Mouse (Mus musculus) right cerebral cortex, postnatal 14 days (tissue): ENCODE results near the gene Ube2h.
A peak's percentile ranks its signal among the peaks of the same experiment; 100 is the strongest.
"Not testable (repeated sequence)": the region's sequence is repeated elsewhere in the genome, so short reads cannot be mapped to it uniquely, and the experiment has no call there.

Experiments used
- DNase-seq: peaks from one replicate; pipeline ENCODE4 v3.0.0; 2022

Ube2h gene

GRCm38 (mm10) chr6:30240105-30240504 lies 64.2 kb downstream of the Ube2h start:
- DNase-seq: no peak

DNA sequence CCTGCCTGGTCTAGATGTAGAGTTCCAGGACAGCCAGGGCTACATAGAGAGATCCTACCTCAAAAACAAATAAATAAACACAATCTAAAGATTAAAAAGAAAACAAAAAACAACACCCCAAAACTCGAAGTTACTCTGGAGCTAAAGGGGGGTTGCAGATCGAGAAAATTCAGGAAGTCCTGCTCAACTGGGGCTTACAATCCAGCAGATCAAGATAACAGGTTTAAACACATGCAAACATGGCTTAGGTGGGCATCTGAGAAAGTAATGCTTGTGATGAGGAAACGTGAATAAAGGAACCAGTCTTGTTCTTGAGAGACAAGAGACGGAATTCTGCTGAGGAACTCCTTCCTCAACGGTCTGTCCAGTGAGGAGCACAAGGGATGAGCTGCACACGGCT lies 65.1 kb downstream of the Ube2h start:
- DNase-seq: no peak

- no peak for DNase-seq
Observed at GRCm38 (mm10) chr6:30238079-30238478, 66.3 kb downstream of the Ube2h start.

DNA sequence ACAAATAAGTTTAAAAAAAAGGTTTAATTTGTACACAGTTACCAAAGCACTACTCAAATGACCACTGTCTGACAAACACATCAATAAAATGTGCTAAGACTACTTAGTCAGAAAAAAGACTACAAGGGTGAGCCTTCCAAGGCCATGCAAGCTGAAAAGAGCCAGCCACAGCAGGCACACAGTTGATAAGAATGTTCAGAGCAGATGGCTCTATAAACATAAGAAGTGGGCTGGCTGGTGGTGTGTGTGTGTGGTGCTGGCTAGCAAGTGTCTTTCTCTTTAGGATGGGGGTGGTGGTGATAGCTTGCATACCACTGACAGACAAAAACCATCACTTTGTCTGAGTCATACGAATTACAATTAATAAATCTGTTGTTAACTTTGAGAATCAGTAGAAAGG lies 67.8 kb downstream of the Ube2h start:
- no peak for DNase-seq

GRCm38 (mm10) chr6:30231758-30232293 lies 72.5 kb downstream of the Ube2h start:
- no peak for DNase-seq

DNA sequence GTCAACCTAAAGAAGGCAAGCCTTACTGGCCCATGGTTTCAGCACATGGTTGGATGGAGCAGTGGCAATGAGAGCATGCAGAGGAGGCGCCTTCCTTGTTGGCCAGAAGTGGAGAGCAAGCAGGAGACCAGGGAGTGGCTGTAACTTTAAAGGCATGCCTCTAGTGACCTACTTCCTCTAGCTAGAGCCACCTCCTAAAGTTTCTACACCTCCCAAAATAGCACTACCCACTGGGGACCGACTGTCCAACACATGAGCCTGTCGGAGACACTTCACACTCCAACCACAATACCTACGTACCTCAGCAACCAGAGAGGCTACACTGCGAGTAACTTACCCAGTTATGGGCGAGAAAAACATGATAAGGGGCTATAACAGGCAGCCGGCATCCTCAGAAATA lies 74.1 kb downstream of the Ube2h start:
- no peak for DNase-seq

DNA sequence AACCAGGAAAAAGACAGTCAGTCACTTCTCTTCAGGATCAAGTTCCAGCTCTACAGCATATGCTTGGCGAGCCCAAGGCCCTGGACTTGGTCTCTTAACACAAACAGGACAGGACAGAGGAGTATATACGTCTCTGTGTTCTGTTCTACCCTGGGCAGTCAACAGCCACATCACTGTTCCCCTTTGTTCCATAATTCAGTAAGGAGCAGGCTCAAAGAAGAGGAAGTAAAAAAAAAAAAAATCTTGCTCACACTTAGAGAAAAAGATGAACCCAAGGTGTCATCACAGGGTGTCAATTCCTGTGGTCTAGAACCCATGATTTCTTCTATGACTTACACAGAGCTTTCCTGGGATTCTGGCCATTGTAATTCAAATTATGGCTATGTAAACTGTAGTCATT lies 75.4 kb downstream of the Ube2h start:
- no peak for DNase-seq

DNA sequence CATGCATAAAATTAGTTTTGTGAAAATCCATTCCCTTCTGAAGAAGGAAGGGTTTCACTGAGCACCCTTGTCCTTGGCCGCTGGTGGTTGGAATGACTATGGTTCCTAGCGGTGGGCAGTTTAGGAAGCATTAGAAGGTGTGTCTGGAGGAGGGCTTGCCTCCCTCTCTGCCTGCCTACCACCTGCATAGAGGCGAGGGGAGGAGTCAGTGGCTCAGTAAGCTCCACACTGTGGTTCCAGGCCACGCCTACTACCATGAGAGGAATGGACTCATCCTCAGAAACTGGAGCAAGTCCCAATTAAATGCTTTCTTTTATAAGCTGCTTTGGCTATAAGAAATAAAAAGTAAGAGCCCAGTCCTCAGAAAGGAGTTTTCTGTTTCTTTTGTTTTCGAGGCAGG lies 76.0 kb downstream of the Ube2h start:
- DNase-seq: no peak

- DNase-seq: no peak
Observed at GRCm38 (mm10) chr6:30226971-30227700, 77.2 kb downstream of the Ube2h start.

GRCm38 (mm10) chr6:30224693-30225092 lies 79.6 kb downstream of the Ube2h start:
- no peak for DNase-seq

GRCm38 (mm10) chr6:30222321-30222720 lies 82.0 kb downstream of the Ube2h start:
- peak; percentile 29 for DNase-seq

GRCm38 (mm10) chr6:30217581-30217980 lies 86.8 kb downstream of the Ube2h start:
- no peak for DNase-seq

- no peak for DNase-seq
Observed at GRCm38 (mm10) chr6:30212468-30212867, 91.9 kb downstream of the Ube2h start.

GRCm38 (mm10) chr6:30211641-30212455 lies 92.5 kb downstream of the Ube2h start:
- no peak for DNase-seq

- DNase-seq: peak; percentile 82
Observed at GRCm38 (mm10) chr6:30210788-30211187, 93.6 kb downstream of the Ube2h start.

- no peak for DNase-seq
Observed at GRCm38 (mm10) chr6:30208844-30209243, 95.5 kb downstream of the Ube2h start.

DNA sequence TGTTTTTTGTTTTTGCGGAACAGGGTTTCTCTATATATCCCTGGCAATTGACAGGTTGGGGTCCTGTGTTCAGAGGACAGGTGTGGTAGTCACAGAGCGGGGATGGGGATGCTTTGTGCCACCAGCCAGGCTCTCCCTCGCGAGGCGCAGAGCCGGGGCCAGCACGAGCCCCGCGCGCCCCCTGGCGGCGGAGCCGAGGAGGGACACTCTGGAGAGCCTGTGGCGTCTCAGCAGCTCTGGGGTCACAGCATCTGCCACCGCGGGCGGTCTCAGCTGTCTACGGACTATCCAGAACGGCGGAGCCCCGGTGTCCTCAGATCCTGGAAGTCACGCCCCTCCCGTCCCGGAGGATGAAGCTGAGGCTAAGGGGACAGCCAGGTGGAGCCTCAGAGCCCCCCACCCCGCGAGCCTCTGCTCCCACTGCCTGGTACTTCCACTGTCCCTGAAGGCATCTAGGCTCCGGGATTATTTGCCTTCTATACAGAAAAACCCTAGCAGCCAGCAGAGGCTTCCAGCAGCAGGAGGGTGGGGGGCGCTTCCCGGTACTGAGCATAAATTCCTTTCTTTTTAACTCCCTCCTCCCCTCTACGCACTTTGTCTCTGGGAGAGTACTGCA lies 98.6 kb downstream of the Ube2h start:
- DNase-seq: peak; percentile 71

DNA sequence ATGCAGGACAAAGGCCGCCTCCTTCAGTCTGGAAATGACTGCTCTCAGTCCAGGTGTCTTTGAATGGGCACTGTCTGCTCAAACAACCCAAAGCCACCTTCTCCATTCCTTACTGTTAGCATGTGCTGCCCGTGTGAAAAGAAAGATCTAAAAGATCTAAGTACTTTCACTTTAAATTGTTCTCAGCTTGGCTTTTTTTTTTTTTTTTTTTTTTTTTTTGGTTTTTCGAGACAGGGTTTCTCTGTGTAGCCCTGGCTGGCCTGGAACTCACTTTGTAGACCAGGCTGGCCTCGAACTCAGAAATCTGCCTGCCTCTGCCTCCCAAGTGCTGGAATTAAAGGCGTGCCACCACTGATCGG lies 99.2 kb downstream of the Ube2h start:
- not testable (repeated sequence) for DNase-seq

DNA sequence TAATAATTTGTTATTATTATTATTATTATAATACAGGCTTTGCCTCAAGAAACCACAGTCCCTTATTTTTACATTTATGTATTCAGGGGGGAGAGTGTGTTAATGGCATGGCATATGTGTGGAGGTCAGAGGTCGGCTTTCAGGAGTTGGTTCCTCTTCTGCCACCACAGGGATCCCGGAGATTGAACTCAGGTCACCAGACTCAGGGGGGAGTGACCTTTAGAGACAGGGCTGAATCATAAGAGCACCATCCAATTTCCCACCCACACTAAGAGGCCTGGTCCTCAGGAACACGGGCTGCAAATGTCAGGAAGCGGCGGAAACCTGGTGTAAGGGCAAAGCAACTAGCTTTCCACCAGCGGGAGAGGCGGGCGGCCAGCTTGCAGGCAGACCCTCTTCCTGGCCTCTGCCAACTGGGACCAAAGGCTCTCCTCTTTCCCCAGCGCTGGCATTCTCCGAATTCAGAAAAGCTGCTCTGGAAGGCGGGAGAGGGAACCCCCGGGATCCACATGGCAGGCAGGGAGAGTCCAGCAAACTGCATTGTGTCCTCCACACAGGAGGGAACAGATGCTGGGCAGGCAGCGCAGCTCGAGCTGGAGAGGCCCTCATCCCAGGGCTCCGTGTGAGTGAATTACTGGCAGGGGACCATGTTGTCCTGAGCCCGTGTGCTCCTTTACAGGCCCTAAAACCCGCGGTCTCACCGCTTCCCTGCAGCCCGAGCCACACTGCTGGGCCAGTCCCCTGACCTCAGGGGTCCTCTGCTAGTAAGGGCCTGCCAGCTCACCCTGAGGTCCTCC lies 99.8 kb downstream of the Ube2h start:
- DNase-seq: no peak

GRCm38 (mm10) chr6:30196143-30196542 lies 108.2 kb downstream of the Ube2h start:
- no peak for DNase-seq

DNA sequence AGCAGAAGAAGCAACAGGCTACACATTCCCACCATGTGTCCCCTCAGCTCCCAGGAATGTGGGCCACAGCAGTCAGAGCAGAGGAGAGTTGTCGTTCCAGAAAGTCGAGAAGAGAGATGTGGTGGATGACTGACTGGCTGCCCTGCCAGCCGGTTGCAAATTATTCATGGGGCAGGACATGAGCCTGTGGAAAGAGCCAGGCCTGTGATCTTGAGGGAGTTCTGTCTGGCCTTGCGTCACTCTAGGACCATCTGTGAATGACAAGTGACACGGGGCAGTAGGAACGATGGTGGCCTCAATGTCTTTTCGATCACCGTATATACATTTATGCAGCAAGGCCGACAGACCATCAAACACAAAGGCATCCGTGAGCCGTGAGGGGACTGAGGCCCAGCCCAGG lies 108.7 kb downstream of the Ube2h start:
- DNase-seq: no peak

DNA sequence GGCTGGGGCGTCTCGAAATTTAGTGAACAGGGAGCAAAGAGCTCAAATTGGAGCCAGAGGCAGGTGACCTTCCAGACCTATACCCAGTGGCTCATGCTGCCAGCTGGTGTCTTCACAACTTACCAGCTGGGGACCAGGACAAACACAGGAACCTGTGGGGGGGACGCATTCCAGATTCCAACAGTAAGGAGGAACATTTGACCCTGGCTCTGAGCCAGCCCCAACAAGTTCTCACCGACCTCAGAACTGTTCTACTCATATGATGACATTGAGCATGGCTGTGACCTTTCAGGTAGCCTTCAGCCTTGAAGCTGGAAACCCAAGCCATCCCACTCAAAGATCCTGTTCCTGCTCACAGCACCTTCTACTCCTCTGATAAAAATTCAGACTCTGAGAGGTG lies 120.7 kb downstream of the Ube2h start:
- no peak for DNase-seq

DNA sequence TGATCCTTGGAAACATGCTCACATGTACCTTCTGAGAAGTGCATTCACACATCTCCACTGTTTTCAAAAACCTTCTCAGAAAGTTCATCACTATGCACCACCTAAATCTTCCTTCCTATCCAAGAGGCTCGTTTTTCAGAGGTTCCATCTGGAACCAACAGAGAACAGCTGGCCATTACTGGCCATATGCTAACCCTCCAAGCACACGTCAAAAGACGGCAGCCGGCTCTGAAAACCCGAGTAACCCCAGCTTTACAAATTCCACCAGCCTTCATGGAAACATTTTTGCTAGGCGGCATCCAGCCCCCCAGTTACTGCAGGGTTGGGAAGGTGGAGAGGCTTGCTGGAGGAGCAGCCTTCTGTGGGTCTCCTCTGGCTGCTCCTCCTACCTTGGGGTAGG lies 122.3 kb downstream of the Ube2h start:
- DNase-seq: no peak
